Mouse (Mus musculus) testis, adult 2 months (tissue): ENCODE measurements around the gene 2010300C02Rik.

Experiments used
- CTCF ChIP-seq: fragments of 200-500 bp; IDR thresholded peaks from 2 replicates; pipeline ENCODE4 v1.5.1; 2012; ENCODE audit warnings: low read depth, mild to moderate bottlenecking, inconsistent platforms, low read length, moderate library complexity; ENCODE audit not compliant: control insufficient read depth, insufficient read depth, insufficient replicate concordance
- POLR2A ChIP-seq: fragments of 200-500 bp; IDR thresholded peaks from 2 replicates; pipeline ENCODE4 v1.6.1; 2012; ENCODE audit warnings: low read depth, mild to moderate bottlenecking, inconsistent platforms, low read length, moderate library complexity; ENCODE audit not compliant: control insufficient read depth

DNA sequence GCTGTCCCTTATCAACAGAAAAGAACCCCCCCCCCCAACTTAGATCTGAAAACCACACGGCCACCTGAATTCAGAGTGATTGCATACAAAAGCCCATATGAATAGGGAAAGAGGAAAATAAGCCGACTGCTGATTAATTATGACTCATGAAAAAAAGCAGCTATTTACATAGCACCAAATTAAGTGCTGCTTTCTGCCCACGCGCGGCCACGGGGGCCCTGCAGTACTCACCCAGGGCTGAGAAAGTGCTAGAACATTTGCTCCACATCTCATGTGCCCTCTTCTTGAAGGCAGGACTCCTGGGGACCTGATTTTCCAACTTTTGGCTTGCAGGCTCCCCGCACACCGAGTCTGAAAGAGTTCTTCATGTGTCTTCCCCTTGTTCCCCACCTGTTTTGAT is 10.1 kb downstream of the 2010300C02Rik start:
- TF ChIP-seq POLR2A (no peak), CTCF (no peak)
